Mouse (Mus musculus): Measurements from ENCODE around the gene Ebf1. TPM values are rescaled to one million over a fixed set of nuclear protein-coding genes. Genes with fewer than 3 reads are reported as not detected.

Gene Ebf1
- polyA plus RNA-seq, 1 experiment from 2014 or later = 13.3 TPM

DNA sequence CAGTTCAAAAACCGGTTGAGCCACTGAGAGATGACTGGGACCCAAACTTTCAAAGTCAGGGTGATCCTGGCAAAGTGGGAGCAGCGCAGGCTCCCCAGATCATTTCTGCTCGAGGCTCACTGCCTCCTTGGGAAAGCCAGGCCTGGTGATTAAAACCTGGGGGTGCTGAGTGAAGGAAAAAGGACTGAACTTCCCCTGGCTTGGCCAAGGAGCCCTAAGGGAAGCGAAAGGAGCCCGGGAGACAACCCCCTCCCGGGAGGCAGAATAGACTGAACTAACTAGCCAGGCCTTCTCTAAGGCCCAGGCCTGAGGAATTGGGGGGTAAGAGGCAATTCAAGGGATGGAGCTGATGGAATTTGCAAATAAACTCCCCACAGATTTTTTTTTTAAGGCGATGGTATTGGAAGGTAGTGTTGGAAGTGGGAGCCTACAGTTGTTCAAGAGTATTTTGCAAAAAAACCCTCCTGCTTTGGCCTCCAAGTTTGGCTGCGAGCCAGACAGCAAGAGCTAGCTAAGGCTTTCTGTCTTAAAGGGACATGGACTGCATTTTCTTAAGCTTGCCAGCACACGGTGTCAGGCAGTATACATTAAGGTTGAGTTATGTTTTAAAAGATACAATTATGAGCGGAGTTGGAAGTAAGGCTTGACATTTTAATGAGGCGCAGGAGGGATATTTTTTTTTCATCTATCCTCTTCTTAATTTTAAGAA lies 5.1 kb downstream of the Ebf1 start:
- no peaks in the 10 kb centered on the region for H3K36me3 ChIP-seq (ENCODE audit: control insufficient read depth, insufficient read depth, low read length)
- no peak for ATAC-seq (ENCODE audit: insufficient number of reproducible peaks, insufficient read depth, low FRiP score, low read depth)
- H3K9me3 ChIP-seq (ENCODE audit: control insufficient read depth, low read depth, low read length) = no peaks in the 10 kb centered on the region
- H3K27me3 ChIP-seq (ENCODE audit: control insufficient read depth, insufficient read depth, low read length) = peaks cover 19% of the 10 kb centered on the region
- H3K4me2 ChIP-seq (replicated peaks; ENCODE audit: low read depth, low read length) = no peak overlapping the region
- WGBS = 38% methylated on average over 11 of the region's 11 CpGs
- no peak overlapping the region for H3K9ac ChIP-seq (replicated peaks; ENCODE audit: low read depth, low read length)
- H3K4me3 ChIP-seq (ENCODE audit: low read depth, low read length) = no peak overlapping the region
- H3K27ac ChIP-seq (ENCODE audit: low read length) = no peak overlapping the region
- 0 out of 2 replicates have a peak, but pooled peaks cover 6% of the 10 kb centered on the region for H3K4me1 ChIP-seq (ENCODE audit: control insufficient read depth, insufficient read depth, low read length)

DNA sequence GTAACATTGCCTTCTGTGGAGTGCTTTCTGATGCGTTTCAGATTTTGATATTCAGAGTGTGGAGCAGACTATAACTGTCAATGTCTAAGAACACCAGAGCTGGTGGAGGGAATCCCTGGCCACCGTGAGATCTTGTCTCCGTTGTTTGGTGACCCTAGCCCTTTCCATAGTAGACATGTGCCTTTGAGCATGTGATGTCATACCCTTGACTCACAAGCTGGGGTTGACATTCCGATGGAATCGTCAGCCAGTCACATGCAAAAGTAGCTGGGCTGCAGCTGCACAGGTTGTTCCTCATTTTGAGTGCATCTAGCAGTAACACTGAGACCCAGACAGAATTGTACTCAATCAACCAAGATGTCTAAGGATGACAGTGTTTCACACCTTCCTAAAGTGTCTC lies 7.4 kb downstream of the Ebf1 start:
- Histone ChIP-seq H3K9ac (replicated peaks; ENCODE audit: low read depth, low read length) (no peak overlapping the region), H3K9me3 (ENCODE audit: control insufficient read depth, low read depth, low read length) (no peaks in the 10 kb centered on the region), H3K4me1 (ENCODE audit: control insufficient read depth, insufficient read depth, low read length) (0 out of 2 replicates have a peak, but pooled peaks cover 6% of the 10 kb centered on the region), H3K4me3 (ENCODE audit: low read depth, low read length) (no peak overlapping the region), H3K4me2 (replicated peaks; ENCODE audit: low read depth, low read length) (no peak overlapping the region), H3K27ac (ENCODE audit: low read length) (no peak overlapping the region), H3K27me3 (ENCODE audit: control insufficient read depth, insufficient read depth, low read length) (peaks cover 14% of the 10 kb centered on the region; the same call in 1 of the 2 replicates), H3K36me3 (ENCODE audit: control insufficient read depth, insufficient read depth, low read length) (no peaks in the 10 kb centered on the region)
- no peak for ATAC-seq (ENCODE audit: insufficient number of reproducible peaks, insufficient read depth, low FRiP score, low read depth)
- 65% methylated on average over 5 of the region's 5 CpGs for WGBS

DNA sequence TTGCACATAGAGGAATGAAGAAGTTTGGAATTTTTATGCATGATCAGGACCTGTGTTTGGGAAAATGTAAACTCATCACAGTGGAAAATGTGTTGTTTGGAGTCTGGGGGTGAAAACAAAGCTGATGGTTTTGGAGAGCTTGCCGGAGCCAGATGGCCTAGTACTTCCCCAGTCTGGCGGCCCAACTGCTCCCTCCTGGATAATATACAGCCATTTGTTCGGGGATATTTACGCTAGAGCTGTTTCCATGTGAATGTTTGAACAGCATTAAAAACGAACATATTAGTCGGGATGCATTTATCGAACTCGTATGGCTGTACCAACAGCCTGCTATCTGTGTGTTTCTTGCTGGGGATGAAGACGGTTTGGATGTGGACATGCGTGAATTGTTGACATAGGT lies 8.9 kb downstream of the Ebf1 start:
- Histone ChIP-seq H3K36me3 (ENCODE audit: control insufficient read depth, insufficient read depth, low read length) (no peaks in the 10 kb centered on the region), H3K4me2 (replicated peaks; ENCODE audit: low read depth, low read length) (no peak overlapping the region), H3K27me3 (ENCODE audit: control insufficient read depth, insufficient read depth, low read length) (peaks cover 6% of the 10 kb centered on the region; the same call in 1 of the 2 replicates), H3K9me3 (ENCODE audit: control insufficient read depth, low read depth, low read length) (no peaks in the 10 kb centered on the region), H3K9ac (replicated peaks; ENCODE audit: low read depth, low read length) (no peak overlapping the region), H3K4me1 (ENCODE audit: control insufficient read depth, insufficient read depth, low read length) (0 out of 2 replicates have a peak, but pooled peaks cover 2% of the 10 kb centered on the region), H3K27ac (ENCODE audit: low read length) (no peak overlapping the region), H3K4me3 (ENCODE audit: low read depth, low read length) (no peak overlapping the region)
- ATAC-seq (ENCODE audit: insufficient number of reproducible peaks, insufficient read depth, low FRiP score, low read depth) = no peak
- 74% methylated on average over 10 of the region's 10 CpGs for WGBS

DNA sequence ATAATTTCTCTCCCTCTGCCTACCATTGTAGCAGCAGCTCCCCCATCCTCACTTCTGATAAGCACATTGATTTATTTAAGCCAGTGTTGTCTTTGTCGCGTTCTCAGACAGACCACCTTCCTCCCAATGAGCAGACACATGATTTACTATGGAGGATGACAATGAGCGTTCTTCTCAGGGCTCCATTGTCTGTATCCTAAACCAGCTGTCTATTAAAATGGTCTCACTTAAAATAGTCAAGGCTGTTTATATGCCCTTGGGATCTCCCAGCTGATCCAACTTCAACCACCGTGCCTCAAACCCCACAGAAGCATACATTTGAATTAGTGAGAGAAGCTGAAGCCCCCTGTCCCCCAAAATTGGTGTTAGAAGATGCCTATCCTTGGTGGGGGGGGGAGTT lies 11.3 kb downstream of the Ebf1 start:
- H3K4me1 ChIP-seq (ENCODE audit: control insufficient read depth, insufficient read depth, low read length) = 0 out of 2 replicates have a peak, but pooled peaks cover 2% of the 10 kb centered on the region
- ATAC-seq (ENCODE audit: insufficient number of reproducible peaks, insufficient read depth, low FRiP score, low read depth) = no peak
- no peak overlapping the region for H3K9ac ChIP-seq (replicated peaks; ENCODE audit: low read depth, low read length)
- no peaks in the 10 kb centered on the region for H3K36me3 ChIP-seq (ENCODE audit: control insufficient read depth, insufficient read depth, low read length)
- no peaks in the 10 kb centered on the region for H3K27me3 ChIP-seq (ENCODE audit: control insufficient read depth, insufficient read depth, low read length)
- no peak overlapping the region for H3K27ac ChIP-seq (ENCODE audit: low read length)
- H3K4me3 ChIP-seq (ENCODE audit: low read depth, low read length) = no peak overlapping the region
- no peak overlapping the region for H3K4me2 ChIP-seq (replicated peaks; ENCODE audit: low read depth, low read length)
- 24% methylated on average over 4 of the region's 4 CpGs for WGBS
- H3K9me3 ChIP-seq (ENCODE audit: control insufficient read depth, low read depth, low read length) = no peaks in the 10 kb centered on the region

DNA sequence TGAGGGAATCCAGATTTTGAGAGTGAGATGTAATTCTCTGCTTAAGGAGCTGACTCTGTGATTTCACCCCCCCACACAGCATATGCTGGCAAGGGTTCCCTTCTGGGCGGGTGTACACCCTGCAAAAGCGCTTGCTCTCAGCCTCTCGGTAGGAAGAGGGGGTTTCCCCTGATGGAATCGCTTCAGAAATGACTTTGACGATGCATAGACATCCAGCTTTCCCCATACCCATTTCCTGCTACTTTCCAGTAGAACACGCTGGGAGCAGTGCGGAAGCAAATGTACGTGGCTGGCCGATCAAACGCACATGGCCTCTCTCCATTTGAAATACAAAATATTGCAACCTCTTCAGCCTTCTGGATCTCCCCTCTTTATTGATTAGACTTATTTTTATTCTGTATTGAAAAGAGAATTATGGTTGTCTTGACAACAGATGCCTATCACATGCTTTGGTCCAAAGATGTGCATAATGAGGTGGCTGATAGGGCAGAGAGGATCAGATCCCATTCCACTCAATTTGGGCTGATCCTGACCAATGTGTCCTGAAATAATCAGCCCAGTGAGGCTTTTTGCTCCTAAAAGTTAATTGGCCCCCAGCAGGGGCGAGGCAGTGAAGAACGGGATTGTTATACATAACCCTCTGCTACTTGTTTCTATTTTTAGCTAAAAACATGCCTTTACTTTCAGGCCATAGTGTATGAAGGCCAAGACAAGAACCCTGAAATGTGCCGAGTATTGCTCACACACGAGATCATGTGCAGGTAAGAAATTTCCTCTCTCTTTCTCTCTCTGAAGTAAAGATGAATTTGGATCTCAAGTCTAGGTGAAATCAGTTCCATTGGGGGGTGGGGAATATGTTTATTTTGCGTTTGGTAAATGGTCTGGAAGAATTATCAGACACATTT lies 15.2 kb downstream of the Ebf1 start:
- ATAC-seq (ENCODE audit: insufficient number of reproducible peaks, insufficient read depth, low FRiP score, low read depth) = no peak
- no peaks in the 10 kb centered on the region for H3K36me3 ChIP-seq (ENCODE audit: control insufficient read depth, insufficient read depth, low read length)

DNA sequence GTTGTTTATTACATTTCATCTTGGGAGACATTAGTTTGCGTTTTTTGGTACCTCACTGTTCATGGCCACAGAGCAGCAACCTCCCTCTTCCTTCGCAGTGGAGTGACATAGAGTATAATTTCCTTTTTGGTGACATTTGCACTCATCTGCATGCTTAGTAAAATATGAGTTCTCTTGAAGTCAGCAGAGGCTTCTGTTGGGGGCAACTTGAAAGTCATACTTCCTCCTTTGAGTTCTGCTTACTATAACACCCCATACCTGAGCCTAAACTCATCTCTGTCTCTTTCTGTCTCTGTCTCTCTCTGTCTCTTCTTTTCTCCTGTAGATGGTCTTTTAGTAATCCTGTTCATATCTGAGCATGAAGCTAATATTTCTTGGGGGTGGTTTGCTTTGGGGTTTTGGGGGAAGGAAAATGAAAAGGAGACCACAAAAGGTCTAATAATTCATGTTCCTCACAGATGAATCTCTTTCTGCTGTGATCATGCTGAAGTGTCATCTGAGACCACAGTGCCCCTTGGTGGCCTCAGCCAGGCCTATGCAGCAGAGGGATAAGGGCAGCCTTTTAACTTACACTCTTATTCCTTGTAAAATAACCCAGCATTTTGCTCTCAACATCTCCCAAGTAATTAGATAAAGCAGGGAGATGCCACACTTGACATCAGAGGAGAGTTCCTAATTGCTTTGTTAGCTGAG lies 16.0 kb downstream of the Ebf1 start:
- no peak overlapping the region for H3K4me2 ChIP-seq (replicated peaks; ENCODE audit: low read depth, low read length)
- no peaks in the 10 kb centered on the region for H3K36me3 ChIP-seq (ENCODE audit: control insufficient read depth, insufficient read depth, low read length)
- H3K4me1 ChIP-seq (ENCODE audit: control insufficient read depth, insufficient read depth, low read length) = no peaks in the 10 kb centered on the region
- H3K4me3 ChIP-seq (ENCODE audit: low read depth, low read length) = no peak overlapping the region
- H3K27me3 ChIP-seq (ENCODE audit: control insufficient read depth, insufficient read depth, low read length) = no peaks in the 10 kb centered on the region
- 72% methylated on average over 2 of the region's 2 CpGs for WGBS
- H3K27ac ChIP-seq (ENCODE audit: low read length) = no peak overlapping the region
- no peak overlapping the region for H3K9ac ChIP-seq (replicated peaks; ENCODE audit: low read depth, low read length)
- no peak for ATAC-seq (ENCODE audit: insufficient number of reproducible peaks, insufficient read depth, low FRiP score, low read depth)
- no peaks in the 10 kb centered on the region for H3K9me3 ChIP-seq (ENCODE audit: control insufficient read depth, low read depth, low read length)

More for the DNA sequence above, 15.2 kb downstream of the Ebf1 start:
- no peaks in the 10 kb centered on the region for H3K9me3 ChIP-seq (ENCODE audit: control insufficient read depth, low read depth, low read length)
- WGBS = 80% methylated on average over 15 of the region's 15 CpGs
- no peaks in the 10 kb centered on the region for H3K27me3 ChIP-seq (ENCODE audit: control insufficient read depth, insufficient read depth, low read length)
- no peak overlapping the region for H3K4me3 ChIP-seq (ENCODE audit: low read depth, low read length)
- H3K4me2 ChIP-seq (replicated peaks; ENCODE audit: low read depth, low read length) = no peak overlapping the region
- H3K4me1 ChIP-seq (ENCODE audit: control insufficient read depth, insufficient read depth, low read length) = no peaks in the 10 kb centered on the region
- no peak overlapping the region for H3K9ac ChIP-seq (replicated peaks; ENCODE audit: low read depth, low read length)
- H3K27ac ChIP-seq (ENCODE audit: low read length) = no peak overlapping the region

DNA sequence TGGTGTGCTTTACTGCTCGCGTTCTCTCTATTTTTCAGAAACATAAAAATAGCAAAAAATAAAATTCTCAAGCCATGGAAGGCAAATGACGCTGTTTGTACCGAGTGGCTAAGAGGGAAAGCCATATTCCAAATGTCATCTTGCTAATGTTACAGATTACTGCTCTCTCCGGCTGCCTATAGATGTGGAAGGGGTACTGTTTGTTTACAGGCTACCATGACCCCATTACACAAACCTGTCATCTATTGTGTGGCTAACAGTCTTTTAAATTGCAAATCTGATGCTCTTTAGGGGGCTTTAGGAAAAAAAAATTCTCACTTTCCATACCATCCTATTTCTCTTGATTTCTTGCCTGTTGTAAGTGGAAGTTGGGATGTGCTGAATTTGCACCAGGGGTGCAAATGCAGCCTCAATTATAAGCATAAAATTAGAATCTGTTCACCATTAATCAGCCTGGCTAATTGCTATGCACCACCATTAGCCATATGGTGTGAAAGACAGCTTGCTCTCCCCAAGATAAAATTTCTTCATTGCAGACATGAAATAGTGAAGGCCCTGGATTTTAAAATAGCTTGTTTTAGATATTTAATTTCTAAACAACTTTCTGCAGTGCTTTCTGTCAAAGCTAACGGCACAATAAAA lies 17.6 kb downstream of the Ebf1 start:
- H3K9ac ChIP-seq (replicated peaks; ENCODE audit: low read depth, low read length) = no peak overlapping the region
- no peak overlapping the region for H3K27ac ChIP-seq (ENCODE audit: low read length)
- H3K36me3 ChIP-seq (ENCODE audit: control insufficient read depth, insufficient read depth, low read length) = no peaks in the 10 kb centered on the region
- no peaks in the 10 kb centered on the region for H3K9me3 ChIP-seq (ENCODE audit: control insufficient read depth, low read depth, low read length)
- H3K27me3 ChIP-seq (ENCODE audit: control insufficient read depth, insufficient read depth, low read length) = no peaks in the 10 kb centered on the region
- 61% methylated on average over 6 of the region's 6 CpGs for WGBS
- ATAC-seq (ENCODE audit: insufficient number of reproducible peaks, insufficient read depth, low FRiP score, low read depth) = no peak
- no peak overlapping the region for H3K4me3 ChIP-seq (ENCODE audit: low read depth, low read length)
- no peak overlapping the region for H3K4me2 ChIP-seq (replicated peaks; ENCODE audit: low read depth, low read length)
- no peaks in the 10 kb centered on the region for H3K4me1 ChIP-seq (ENCODE audit: control insufficient read depth, insufficient read depth, low read length)

DNA sequence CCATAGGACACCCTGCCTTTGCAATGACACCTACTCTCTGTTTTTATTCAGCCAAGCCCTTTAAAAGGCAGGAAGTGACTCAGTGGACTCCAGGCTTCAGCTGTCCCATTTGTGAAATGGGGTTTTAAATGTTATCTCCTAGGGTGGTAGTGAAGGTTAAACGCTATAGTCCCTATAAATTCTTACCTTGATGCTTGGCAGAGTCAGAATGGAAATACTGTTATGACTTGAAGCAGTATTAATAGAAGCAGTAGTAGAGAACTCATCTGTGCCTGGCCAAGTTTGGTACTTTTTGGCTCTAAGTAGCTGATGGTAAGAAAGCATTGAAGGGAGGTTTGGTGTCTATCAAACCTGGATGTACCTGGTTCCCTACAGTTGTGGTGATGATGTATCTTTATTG lies 19.1 kb downstream of the Ebf1 start:
- Histone ChIP-seq H3K4me2 (replicated peaks; ENCODE audit: low read depth, low read length) (no peak overlapping the region), H3K4me3 (ENCODE audit: low read depth, low read length) (no peak overlapping the region), H3K9ac (replicated peaks; ENCODE audit: low read depth, low read length) (no peak overlapping the region), H3K27ac (ENCODE audit: low read length) (no peak overlapping the region), H3K27me3 (ENCODE audit: control insufficient read depth, insufficient read depth, low read length) (no peaks in the 10 kb centered on the region), H3K36me3 (ENCODE audit: control insufficient read depth, insufficient read depth, low read length) (no peaks in the 10 kb centered on the region), H3K9me3 (ENCODE audit: control insufficient read depth, low read depth, low read length) (no peaks in the 10 kb centered on the region), H3K4me1 (ENCODE audit: control insufficient read depth, insufficient read depth, low read length) (no peaks in the 10 kb centered on the region)
- ATAC-seq (ENCODE audit: insufficient number of reproducible peaks, insufficient read depth, low FRiP score, low read depth) = no peak
- WGBS = 68% methylated on average over 1 of the region's 1 CpGs
